Mouse (Mus musculus): ENCODE results near the gene Slc5a4b. TPM values are rescaled to one million over a fixed set of nuclear protein-coding genes. Genes with fewer than 3 reads are reported as not detected.

Slc5a4b gene
- total RNA-seq, 2 experiments from 2014 or later, result not detected

- ATAC-seq (ENCODE audit: poor library complexity, severe bottlenecking), result no peak
Observed at GRCm38 (mm10) chr10:76045343-76045742, 65.4 kb downstream of the Slc5a4b start.

DNA sequence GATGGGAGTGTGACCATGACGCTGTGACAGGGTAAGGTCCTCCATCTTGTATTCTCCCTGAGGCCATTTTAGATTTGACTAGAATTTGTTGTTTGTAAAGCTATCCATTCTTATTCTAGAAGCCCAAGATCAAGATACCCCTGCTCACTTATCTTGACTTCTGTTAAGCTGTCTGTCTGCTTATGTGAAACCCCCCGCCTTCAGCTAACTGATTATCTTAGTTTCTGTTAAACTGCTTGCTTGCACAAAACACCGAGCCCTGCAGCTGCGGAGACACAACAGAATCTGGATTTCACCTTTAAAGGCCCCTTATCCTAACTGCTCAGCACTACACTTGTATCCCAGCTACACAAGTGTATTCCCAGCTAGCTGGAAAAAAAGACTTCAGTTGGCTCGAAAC is 73.8 kb downstream of the Slc5a4b start:
- ATAC-seq (ENCODE audit: poor library complexity, severe bottlenecking), result no peak

DNA sequence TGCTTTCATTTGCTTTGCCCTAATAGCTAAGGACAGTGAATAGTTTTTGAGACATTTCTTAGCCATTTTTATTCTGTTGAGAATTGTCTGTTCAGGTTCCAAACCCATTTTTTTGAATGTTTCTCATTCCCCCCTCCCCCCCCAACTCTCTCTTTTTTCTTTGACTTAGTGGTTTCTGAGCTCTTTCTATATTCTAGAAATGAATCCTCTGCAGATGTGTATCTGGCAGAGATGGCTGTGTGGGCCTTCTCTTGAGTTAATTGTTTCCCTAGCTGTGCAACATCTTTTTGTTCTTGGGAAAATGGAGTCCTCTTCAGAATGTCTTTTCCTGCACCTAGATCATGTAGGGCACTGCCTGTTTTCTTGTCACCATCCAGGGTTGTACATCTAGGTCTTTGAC is 75.5 kb downstream of the Slc5a4b start:
- ATAC-seq (ENCODE audit: poor library complexity, severe bottlenecking), result no peak

GRCm38 (mm10) chr10:76034001-76034600 is 76.7 kb downstream of the Slc5a4b start:
- no peak for ATAC-seq (ENCODE audit: poor library complexity, severe bottlenecking)

DNA sequence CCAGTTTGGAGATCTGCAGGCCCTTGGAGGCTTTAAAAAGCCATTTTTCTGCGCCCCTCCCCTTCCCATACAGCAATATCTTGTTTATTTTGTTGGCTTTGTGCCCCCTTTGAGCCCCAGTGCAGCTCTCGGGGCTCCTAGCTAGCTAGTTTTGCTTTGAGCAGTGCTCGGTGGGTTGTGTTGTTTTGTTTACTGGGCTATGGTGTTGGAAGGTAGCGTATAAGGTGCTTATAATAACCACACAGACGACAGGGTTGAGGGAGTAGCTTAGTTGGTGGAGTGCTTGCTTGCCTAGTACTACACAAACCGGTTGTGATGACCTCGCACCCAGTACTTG is 77.7 kb downstream of the Slc5a4b start:
- ATAC-seq (ENCODE audit: poor library complexity, severe bottlenecking), result 0 out of 2 replicates have a peak, but pooled peaks have one; percentile 0

DNA sequence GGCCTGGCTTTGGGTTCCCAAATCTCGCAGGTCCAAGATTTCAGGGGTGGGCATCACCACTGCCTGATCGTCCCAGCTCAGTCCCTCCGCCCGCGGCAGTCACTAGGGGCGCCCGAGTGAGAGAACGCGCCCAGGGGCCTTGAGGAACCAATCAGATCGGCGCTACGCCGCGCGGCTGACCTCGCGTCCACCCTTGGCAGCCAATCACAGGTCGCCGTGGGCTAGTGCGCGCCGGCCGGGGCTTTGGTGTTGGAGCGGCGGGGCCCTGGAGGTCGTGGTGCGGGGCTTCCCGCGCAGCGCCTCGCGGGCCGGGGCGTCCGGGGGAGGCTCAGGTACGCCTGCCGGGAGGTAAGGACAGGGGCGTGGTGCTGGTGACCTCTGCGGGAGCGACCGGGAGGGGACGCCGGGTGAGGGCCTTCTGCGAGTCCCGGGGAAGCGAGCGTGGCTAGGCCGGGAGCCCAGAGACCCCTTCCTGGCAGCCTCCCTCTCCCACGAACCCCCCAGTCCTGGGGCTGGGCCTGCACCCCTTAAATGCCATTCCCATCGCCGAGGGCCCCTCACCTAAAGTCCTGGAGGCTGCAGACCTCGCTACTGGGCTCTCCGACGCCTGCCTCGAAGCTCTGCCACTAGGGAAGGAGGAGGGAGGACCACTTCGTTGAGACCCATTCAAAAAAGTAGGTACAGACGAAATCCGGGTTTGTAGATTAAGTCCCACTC is 78.2 kb downstream of the Slc5a4b start, which contains the start of gene Zfp280b:
TSS of gene Zfp280b (plus strand) at position 249 of the 717 bp plus-strand sequence.
- peak; percentile 100 for ATAC-seq (ENCODE audit: poor library complexity, severe bottlenecking)

- no peak for ATAC-seq (ENCODE audit: poor library complexity, severe bottlenecking)
Observed at GRCm38 (mm10) chr10:76031511-76032401, 79.0 kb downstream of the Slc5a4b start.

- ATAC-seq (ENCODE audit: poor library complexity, severe bottlenecking), result no peak
Observed at GRCm38 (mm10) chr10:76030496-76030895, 80.3 kb downstream of the Slc5a4b start.

- ATAC-seq (ENCODE audit: poor library complexity, severe bottlenecking), result no peak
Observed at GRCm38 (mm10) chr10:76029276-76029675, 81.5 kb downstream of the Slc5a4b start.

GRCm38 (mm10) chr10:76028396-76028795 is 82.4 kb downstream of the Slc5a4b start:
- no peak for ATAC-seq (ENCODE audit: poor library complexity, severe bottlenecking)

DNA sequence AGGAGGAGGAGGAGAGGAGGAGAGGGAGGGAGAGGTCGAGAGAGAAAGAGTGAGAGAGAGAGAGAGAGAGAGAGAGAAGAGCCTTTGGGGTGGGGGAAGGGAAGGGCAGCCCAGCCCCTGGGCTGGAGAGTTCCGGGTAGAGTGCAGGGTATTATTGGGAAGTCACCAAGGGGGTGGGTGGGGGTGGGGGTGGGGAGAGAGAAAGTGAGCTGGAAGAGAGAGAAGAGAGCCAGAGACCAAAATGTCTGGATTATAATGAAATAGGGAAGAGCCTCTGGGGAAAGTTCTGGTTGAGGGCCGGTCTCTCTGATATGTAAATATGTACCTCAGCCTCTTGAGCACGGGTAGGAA is 82.8 kb downstream of the Slc5a4b start:
- ATAC-seq (ENCODE audit: poor library complexity, severe bottlenecking), result no peak

DNA sequence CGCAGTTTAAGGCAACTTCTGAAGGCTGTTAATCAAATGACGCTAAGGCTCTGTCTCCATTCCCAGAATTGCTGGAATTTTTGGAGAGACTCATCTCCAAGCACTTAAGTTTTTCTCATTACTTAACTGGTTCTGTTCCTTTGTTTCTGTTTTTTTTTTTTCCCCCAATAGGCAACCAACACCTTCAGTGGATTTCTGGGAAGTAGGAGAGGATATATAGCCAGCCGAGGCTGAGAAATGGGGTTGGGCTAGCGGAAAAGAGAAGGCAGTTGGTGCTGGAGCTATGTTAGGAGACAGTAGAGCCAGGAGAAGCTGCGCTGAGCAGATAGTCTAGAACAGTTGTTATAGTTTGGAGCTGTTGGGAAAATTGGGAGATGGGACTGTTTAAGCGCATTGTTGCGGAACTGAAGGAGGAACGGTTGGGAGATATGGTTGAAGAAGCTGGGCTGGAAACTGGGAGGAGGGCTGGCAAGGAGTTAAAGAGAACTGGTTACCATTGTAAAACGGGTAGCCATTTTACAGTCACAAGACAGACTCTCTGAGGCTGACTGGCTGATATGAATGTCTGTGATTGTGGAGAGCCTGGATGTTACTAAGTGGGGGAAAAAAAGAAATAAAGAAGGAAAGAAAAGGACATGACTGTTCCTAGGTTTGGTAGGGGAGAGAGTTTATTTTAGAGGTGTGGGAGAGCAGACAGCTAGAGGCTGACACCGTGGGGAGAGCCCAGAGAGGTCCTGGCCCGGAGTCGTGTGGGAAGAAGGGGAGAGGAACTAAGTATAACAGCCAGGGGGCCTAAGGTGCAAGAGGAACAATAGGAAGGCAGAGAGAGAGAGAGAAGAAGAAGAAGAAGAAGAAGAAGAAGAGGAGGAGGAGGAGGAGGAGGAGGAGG is 83.4 kb downstream of the Slc5a4b start:
- no peak for ATAC-seq (ENCODE audit: poor library complexity, severe bottlenecking)

- ATAC-seq (ENCODE audit: poor library complexity, severe bottlenecking), result no peak
Observed at GRCm38 (mm10) chr10:76025470-76026190, 85.1 kb downstream of the Slc5a4b start.

GRCm38 (mm10) chr10:76023921-76024320 is 86.8 kb downstream of the Slc5a4b start:
- ATAC-seq (ENCODE audit: poor library complexity, severe bottlenecking), result no peak

GRCm38 (mm10) chr10:76021728-76022127 is 89.0 kb downstream of the Slc5a4b start:
- no peak for ATAC-seq (ENCODE audit: poor library complexity, severe bottlenecking)

DNA sequence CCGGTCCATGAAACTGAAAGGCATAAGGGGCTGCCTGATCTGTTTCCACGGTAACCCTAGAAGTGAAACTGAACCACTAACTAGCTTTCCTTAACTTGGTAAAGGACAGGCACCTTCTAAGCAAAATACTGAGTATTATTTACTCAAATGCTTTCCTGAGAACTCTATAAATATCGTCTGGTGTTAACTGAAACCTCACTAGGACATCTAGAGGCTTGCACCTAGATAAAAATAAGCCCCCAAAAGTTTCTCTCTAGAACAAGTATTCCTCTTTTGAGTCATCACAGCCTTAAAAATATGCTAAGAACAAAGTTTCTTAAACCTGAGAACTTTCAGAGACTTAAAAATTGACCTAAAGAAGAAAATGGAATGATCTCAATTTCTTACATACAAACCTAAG is 93.9 kb downstream of the Slc5a4b start:
- ATAC-seq (ENCODE audit: poor library complexity, severe bottlenecking), result no peak

- ATAC-seq (ENCODE audit: poor library complexity, severe bottlenecking), result no peak
Observed at GRCm38 (mm10) chr10:76012922-76013321, 97.8 kb downstream of the Slc5a4b start.

DNA sequence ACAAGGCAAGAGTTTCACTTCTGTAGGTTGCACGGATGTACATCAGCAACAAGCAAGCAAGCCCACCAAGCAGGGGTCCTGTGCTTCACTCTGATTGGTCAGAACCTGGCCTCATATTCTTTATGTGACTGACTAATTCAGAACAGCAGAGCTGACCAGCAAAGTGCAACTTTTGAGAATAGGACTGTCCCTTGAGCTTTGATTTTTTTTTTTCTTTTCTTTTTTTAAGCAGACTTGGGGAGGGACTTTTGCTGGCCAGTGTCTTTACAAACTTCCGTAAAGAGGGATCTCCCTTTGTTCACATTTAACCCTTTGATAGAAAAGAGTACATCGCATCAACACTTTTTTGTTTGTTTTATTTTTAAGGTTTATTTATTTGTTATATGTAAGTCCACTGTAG is 100.9 kb downstream of the Slc5a4b start:
- no peak for ATAC-seq (ENCODE audit: poor library complexity, severe bottlenecking)
